Mouse (Mus musculus) myocyte (in vitro differentiated cells): ENCODE data around the gene Mul1. TPM values are rescaled to one million over a fixed set of nuclear protein-coding genes. Genes with fewer than 3 reads are reported as not detected.
A peak's percentile ranks its signal among the peaks of the same experiment; 100 is the strongest.

Experiments
- H3K27me3 ChIP-seq: one replicate; pipeline ENCODE4 v1.6.1; 2011; ENCODE audit not compliant: control insufficient read depth, insufficient read depth, insufficient read length
- H3K36me3 ChIP-seq: one replicate; pipeline ENCODE4 v1.6.1; 2011; ENCODE audit not compliant: control insufficient read depth, insufficient read depth
- H3K4me2 ChIP-seq: one replicate; pipeline ENCODE4 v1.6.1; 2011; ENCODE audit warnings: low read depth, control low read depth
- H3K4me3 ChIP-seq: one replicate; pipeline ENCODE4 v1.5.1; 2011; ENCODE audit warnings: mild to moderate bottlenecking, control low read depth, moderate library complexity
- H3K79me2 ChIP-seq: one replicate; pipeline ENCODE4 v1.6.1; 2011; ENCODE audit not compliant: control insufficient read depth, insufficient read depth
- H3ac ChIP-seq: one replicate; pipeline ENCODE4 v1.6.1; 2011; ENCODE audit not compliant: control insufficient read depth, insufficient read length
- CEBPB ChIP-seq: IDR thresholded peaks from 2 replicates; pipeline ENCODE4 v1.6.1; 2011; ENCODE audit warnings: mild to moderate bottlenecking, moderate library complexity; ENCODE audit not compliant: poor library complexity, insufficient read depth, severe bottlenecking
- E2F4 ChIP-seq: IDR thresholded peaks from one replicate; pipeline ENCODE4 v1.6.1; 2011; ENCODE audit warnings: mild to moderate bottlenecking, control low read depth, moderate library complexity; ENCODE audit not compliant: insufficient read depth
- MAX ChIP-seq: IDR thresholded peaks from one replicate; pipeline ENCODE4 v1.6.1; 2011; ENCODE audit warnings: low read depth, mild to moderate bottlenecking, control low read depth
- MYOD1 ChIP-seq, 3 experiments: IDR thresholded peaks; one replicate each; pipeline ENCODE4 v1.6.1; 2011; ENCODE audit warnings: control low read depth in 2 of 3, low read depth in 2 of 3, mild to moderate bottlenecking in 2 of 3, moderate library complexity in 1 of 3; ENCODE audit not compliant: insufficient read length in 2 of 3, control insufficient read depth in 1 of 3
- MYOG ChIP-seq, 3 experiments: IDR thresholded peaks; one replicate each; pipeline ENCODE4 v1.6.1; 2011; ENCODE audit warnings: control low read depth in 2 of 3, low read depth in 2 of 3, mild to moderate bottlenecking in 2 of 3; ENCODE audit not compliant: insufficient read length in 2 of 3, control insufficient read depth in 1 of 3, insufficient read depth in 1 of 3
- POLR2A ChIP-seq: IDR thresholded peaks from one replicate; pipeline ENCODE4 v1.6.1; 2011; ENCODE audit warnings: low read depth, mild to moderate bottlenecking, control low read depth, moderate library complexity; ENCODE audit not compliant: insufficient read length
- POLR2AphosphoS2 ChIP-seq: IDR thresholded peaks from one replicate; pipeline ENCODE4 v1.6.1; 2011; ENCODE audit warnings: low read depth, control low read depth; ENCODE audit not compliant: insufficient read length
- REST ChIP-seq: IDR thresholded peaks from one replicate; pipeline ENCODE4 v1.6.1; 2011; ENCODE audit warnings: mild to moderate bottlenecking, control low read depth, moderate library complexity; ENCODE audit not compliant: insufficient read depth, insufficient read length
- SRF ChIP-seq: IDR thresholded peaks from one replicate; pipeline ENCODE4 v1.6.1; 2011; ENCODE audit warnings: low read depth; ENCODE audit not compliant: control insufficient read depth, insufficient read length
- TCF12 ChIP-seq: IDR thresholded peaks from one replicate; pipeline ENCODE4 v1.6.1; 2011; ENCODE audit warnings: mild to moderate bottlenecking, control low read depth; ENCODE audit not compliant: poor library complexity, insufficient read depth, severe bottlenecking
- TCF3 ChIP-seq: IDR thresholded peaks from one replicate; pipeline ENCODE4 v1.6.1; 2011; ENCODE audit warnings: low read depth, control low read depth; ENCODE audit not compliant: insufficient read length
- USF1 ChIP-seq: IDR thresholded peaks from one replicate; pipeline ENCODE4 v1.6.1; 2011; ENCODE audit warnings: low read depth, mild to moderate bottlenecking, control low read depth, moderate library complexity
- polyA plus RNA-seq: library from polyadenylated mRNA; unstranded; fragments of >200 nt; fragmentation: generic; extraction: Trizol; gene quantifications from one replicate; pipeline ENCODE4 v1.2.1, GENCODE M21; 2012; ENCODE audit warnings: missing spikeins

Gene Mul1
- polyA plus RNA-seq, 1 experiment, result 36.2 TPM

DNA sequence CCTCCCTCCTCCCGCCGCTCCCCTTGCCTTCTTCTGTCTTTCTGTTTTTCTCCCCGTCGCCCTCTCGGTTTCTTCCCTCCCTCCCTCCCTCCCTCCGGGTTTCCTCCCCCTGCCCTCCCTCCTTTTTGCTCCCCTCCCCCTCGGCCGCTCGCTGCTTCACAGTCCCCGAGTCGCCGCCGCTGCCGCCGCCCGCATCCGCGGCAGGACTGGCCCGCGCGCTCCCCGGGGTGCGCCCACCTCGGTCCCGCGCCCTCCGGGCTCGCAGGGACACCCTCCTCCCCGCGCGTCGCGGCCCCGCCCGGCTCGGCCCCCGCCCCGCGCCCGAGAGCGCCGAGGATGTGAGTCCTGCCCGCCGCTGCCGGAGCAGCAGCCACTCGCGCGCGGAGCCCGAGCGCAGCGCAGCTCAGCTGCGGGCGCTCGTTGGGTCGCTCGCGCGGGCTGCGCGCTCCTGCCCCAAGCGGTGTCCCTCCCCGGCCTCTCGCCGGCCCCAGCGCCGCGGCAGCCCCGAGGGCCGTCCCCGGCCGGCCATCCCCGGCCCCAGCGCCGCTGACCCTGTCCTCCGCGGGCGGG, 20.2 kb downstream of the Mul1 start:
- Histone ChIP-seq H3K4me3 (peak overlapping the region; percentile 20), H3ac (peak overlapping the region; percentile 88), H3K4me2 (peak overlapping the region; percentile 58), H3K36me3 (no peaks in the 10 kb centered on the region), H3K79me2 (no peaks in the 10 kb centered on the region), H3K27me3 (peaks cover 18% of the 10 kb centered on the region)
- TF ChIP-seq TCF3 (no peak), MYOD1 (IDR thresholded peaks at IDR 0.05; ENCODE audit: control insufficient read depth in 1 of 3, insufficient read length in 2 of 3, low read depth in 2 of 3) (no peak), CEBPB (no peak), SRF (no peak), POLR2A (peak; percentile 31)

DNA sequence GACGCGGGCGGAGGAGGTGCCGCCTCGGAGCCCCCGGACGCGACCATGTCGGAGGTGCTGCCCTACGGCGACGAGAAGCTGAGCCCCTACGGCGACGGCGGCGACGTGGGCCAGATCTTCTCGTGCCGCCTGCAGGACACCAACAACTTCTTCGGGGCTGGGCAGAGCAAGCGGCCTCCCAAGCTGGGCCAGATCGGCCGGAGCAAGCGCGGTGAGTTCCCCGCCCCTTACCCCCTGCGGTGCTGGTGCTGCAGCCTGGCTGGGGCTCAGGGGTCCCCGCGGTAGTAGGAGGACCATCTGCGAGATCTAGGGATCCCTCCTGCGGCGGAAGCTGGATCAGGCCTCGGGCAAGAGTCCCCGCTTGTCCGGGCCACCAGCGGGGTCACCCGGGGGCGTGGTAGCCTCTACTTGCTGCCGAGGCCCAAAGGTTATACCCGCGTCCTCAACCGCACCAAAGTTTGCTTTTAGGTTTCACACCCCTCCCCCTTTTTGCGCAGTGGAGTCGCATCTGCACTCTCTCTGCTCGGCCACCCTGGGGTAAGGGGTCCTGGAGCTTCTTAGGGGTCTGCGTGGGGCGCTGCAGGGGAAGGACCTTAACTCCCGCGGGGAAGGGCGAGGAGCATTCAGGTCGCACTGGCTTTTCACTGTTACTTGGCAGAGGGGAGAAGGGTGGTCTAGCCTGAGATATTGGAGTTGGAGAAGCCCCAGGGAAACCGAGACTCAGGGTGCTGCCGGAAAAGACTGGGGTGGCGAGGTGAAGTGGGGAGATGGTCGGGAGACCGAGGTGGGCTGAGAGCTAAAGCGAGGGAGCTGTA, 20.9 kb downstream of the Mul1 start:
- no peak for TF ChIP-seq SRF
- no peak for TF ChIP-seq MAX
- no peak for TF ChIP-seq MYOG (IDR thresholded peaks at IDR 0.05; ENCODE audit: control insufficient read depth in 1 of 3, insufficient read depth in 1 of 3, insufficient read length in 2 of 3, low read depth in 2 of 3)
- peak overlapping the region; percentile 88 for H3ac ChIP-seq
- H3K79me2 ChIP-seq, result no peaks in the 10 kb centered on the region
- H3K4me3 ChIP-seq, result peak overlapping the region; percentile 20
- H3K4me2 ChIP-seq, result peak overlapping the region; percentile 58
- H3K27me3 ChIP-seq, result peaks cover 18% of the 10 kb centered on the region
- no peaks in the 10 kb centered on the region for H3K36me3 ChIP-seq

DNA sequence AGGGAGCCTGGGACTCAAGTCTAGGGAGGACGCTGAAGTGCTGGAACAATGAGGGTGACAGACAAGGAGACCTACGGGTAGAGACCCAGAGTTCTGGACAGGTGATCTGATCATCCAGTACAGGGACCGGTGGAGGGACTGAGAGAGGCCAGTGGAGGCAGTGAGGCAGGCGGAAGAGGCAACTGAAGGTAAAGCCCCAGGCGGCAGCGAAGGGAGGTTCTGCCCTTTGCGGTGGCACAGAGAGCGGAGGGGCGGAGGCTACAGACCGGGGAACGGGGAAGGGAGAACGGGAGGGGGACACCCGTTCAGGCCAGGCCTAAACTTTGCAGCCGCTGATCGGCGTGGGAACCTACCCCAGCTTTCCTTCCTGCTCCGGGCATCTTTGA, 21.5 kb downstream of the Mul1 start:
- Histone ChIP-seq H3K36me3 (no peaks in the 10 kb centered on the region), H3K27me3 (peaks cover 18% of the 10 kb centered on the region), H3ac (no peak overlapping the region), H3K4me3 (no peak overlapping the region), H3K79me2 (no peaks in the 10 kb centered on the region), H3K4me2 (no peak overlapping the region)
- TF ChIP-seq USF1, result no peak
- no peak for TF ChIP-seq TCF3
- no peak for TF ChIP-seq MYOG (IDR thresholded peaks at IDR 0.05; ENCODE audit: control insufficient read depth in 1 of 3, insufficient read depth in 1 of 3, insufficient read length in 2 of 3, low read depth in 2 of 3)
- no peak for TF ChIP-seq CEBPB
- TF ChIP-seq POLR2AphosphoS2, result no peak
- no peak for TF ChIP-seq MYOD1 (IDR thresholded peaks at IDR 0.05; ENCODE audit: control insufficient read depth in 1 of 3, insufficient read length in 2 of 3, low read depth in 2 of 3)
- TF ChIP-seq SRF, result no peak
- TF ChIP-seq E2F4, result no peak
- no peak for TF ChIP-seq POLR2A
- TF ChIP-seq REST, result no peak
- no peak for TF ChIP-seq TCF12
- no peak for TF ChIP-seq MAX

DNA sequence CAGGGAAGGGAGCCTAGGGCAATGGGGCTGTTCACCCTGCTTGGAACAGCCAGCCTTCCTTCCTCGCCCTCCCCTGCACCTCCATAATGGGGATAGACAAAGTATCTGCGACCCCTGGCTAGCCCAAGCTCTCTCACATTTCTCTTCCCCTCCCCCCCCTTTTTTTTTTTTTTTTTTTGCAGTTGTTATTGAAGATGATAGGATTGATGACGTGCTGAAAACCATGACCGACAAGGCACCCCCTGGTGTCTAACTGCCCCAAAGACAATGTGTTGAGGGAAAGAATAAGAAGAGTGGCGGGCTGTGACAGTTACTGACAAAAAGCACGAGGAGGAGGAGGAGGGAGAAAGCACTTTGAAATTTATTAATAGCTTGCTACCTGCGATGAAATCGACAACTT, 22.1 kb downstream of the Mul1 start:
- H3K36me3 ChIP-seq, result no peaks in the 10 kb centered on the region
- no peak overlapping the region for H3ac ChIP-seq
- no peak overlapping the region for H3K4me2 ChIP-seq
- TF ChIP-seq TCF3 (no peak), MAX (no peak)
- no peak overlapping the region for H3K4me3 ChIP-seq
- no peaks in the 10 kb centered on the region for H3K79me2 ChIP-seq
- peaks cover 18% of the 10 kb centered on the region for H3K27me3 ChIP-seq

DNA sequence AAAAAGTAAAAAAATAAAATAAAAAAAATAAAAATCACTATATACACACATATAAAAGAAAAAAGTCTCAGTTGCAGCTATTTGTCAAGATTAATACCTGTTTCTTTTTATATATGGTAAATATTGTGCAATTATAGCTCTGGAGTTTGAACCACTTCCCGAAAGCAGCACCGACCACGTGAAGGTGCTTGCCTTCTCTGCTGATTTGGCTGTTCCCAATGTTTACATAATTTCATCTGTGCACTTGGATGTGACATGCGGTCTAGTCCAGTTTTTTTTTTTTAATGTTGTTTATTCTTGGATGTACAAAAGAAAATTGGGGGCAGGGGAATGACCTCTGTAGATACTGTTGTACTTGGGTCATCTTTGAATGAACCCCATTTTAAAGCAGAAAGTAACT, 22.6 kb downstream of the Mul1 start:
- no peak overlapping the region for H3ac ChIP-seq
- no peaks in the 10 kb centered on the region for H3K36me3 ChIP-seq
- H3K27me3 ChIP-seq, result peaks cover 18% of the 10 kb centered on the region
- H3K4me2 ChIP-seq, result no peak overlapping the region
- H3K79me2 ChIP-seq, result no peaks in the 10 kb centered on the region
- TF ChIP-seq POLR2A (no peak), MYOG (IDR thresholded peaks at IDR 0.05; ENCODE audit: control insufficient read depth in 1 of 3, insufficient read depth in 1 of 3, insufficient read length in 2 of 3, low read depth in 2 of 3) (no peak), MAX (no peak), POLR2AphosphoS2 (no peak), CEBPB (no peak), E2F4 (no peak), SRF (no peak), TCF3 (no peak), USF1 (no peak), REST (no peak), MYOD1 (IDR thresholded peaks at IDR 0.05; ENCODE audit: control insufficient read depth in 1 of 3, insufficient read length in 2 of 3, low read depth in 2 of 3) (no peak), TCF12 (no peak)
- no peak overlapping the region for H3K4me3 ChIP-seq
